Mouse (Mus musculus) bone marrow macrophage, adult 2 months (primary cell): Measurements from ENCODE around the gene Apol10b. TPM values are rescaled to one million over a fixed set of nuclear protein-coding genes. Genes with fewer than 3 reads are reported as not detected.
"Not testable (repeated sequence)": the region's sequence is repeated elsewhere in the genome, so short reads cannot be mapped to it uniquely, and the experiment has no call there.

Experiments used
- H3K27ac ChIP-seq: 2 replicates; pipeline ENCODE4 v1.5.1; 2012; ENCODE audit warnings: low read depth, low read length; ENCODE audit not compliant: insufficient read depth
- H3K4me1 ChIP-seq: 2 replicates; pipeline ENCODE4 v1.6.1; 2012; ENCODE audit warnings: low read length; ENCODE audit not compliant: control insufficient read depth, insufficient read depth
- H3K4me3 ChIP-seq: 2 replicates; pipeline ENCODE4 v1.5.1; 2012; ENCODE audit warnings: mild to moderate bottlenecking, low read length, moderate library complexity; ENCODE audit not compliant: insufficient read depth
- CTCF ChIP-seq: IDR thresholded peaks from 2 replicates; pipeline ENCODE4 v1.5.1; 2012; ENCODE audit warnings: low read depth, mild to moderate bottlenecking, low read length, moderate library complexity
- POLR2A ChIP-seq: IDR thresholded peaks from 2 replicates; pipeline ENCODE4 v1.6.1; 2012; ENCODE audit warnings: mild to moderate bottlenecking, low read depth, low read length, borderline replicate concordance
- polyA plus RNA-seq: library from polyadenylated mRNA; stranded (reverse); fragments of >200 nt; gene quantifications from 2 replicates; pipeline ENCODE4 v1.2.4, GENCODE M21; 2012; ENCODE audit not compliant: missing spikeins, insufficient read depth, insufficient read length

The Apol10b gene
- not detected in 2 replicates for polyA plus RNA-seq

- TF ChIP-seq CTCF = no peak
- TF ChIP-seq POLR2A = no peak
- Histone ChIP-seq H3K4me3 (no peak within 1 kb of the TSS), H3K27ac (no peak within 1 kb of the TSS), H3K4me1 (no peaks in the 10 kb centered on the region; the same call in 1 of the 2 replicates)
These were observed at the start of gene Apol10b for GRCm38 (mm10) chr15:77595961-77596360. Gene Apol10b, minus strand, starts transcription at chr15:77596125.

- H3K27ac ChIP-seq, H3K4me3 ChIP-seq, H3K4me1 ChIP-seq: not testable (repeated sequence)
These were observed 47.3 kb upstream of the Apol10b start, which contains the start of gene Apol11b for GRCm38 (mm10) chr15:77643176-77643575. Gene Apol11b, minus strand, starts transcription at chr15:77643286.

- H3K4me3 ChIP-seq, H3K4me1 ChIP-seq, H3K27ac ChIP-seq: not testable (repeated sequence)
These were observed 33.9 kb upstream of the Apol10b start for GRCm38 (mm10) chr15:77629822-77630221.

GRCm38 (mm10) chr15:77628647-77629046 is 32.7 kb upstream of the Apol10b start:
- H3K27ac ChIP-seq, H3K4me1 ChIP-seq, H3K4me3 ChIP-seq: not testable (repeated sequence)

GRCm38 (mm10) chr15:77626471-77626870 is 30.5 kb upstream of the Apol10b start:
- not testable (repeated sequence) for H3K27ac ChIP-seq, H3K4me1 ChIP-seq, H3K4me3 ChIP-seq

- TF ChIP-seq POLR2A (no peak), CTCF (no peak)
- no peak overlapping the region for H3K27ac ChIP-seq
These were observed 28.8 kb upstream of the Apol10b start for GRCm38 (mm10) chr15:77624710-77625109.

GRCm38 (mm10) chr15:77606069-77606468 is 10.1 kb upstream of the Apol10b start:
- TF ChIP-seq POLR2A (no peak), CTCF (no peak)
- H3K27ac ChIP-seq = no peak overlapping the region

More at GRCm38 (mm10) chr15:77624710-77625109, 28.8 kb upstream of the Apol10b start:
- H3K4me3 ChIP-seq = no peak overlapping the region
- peaks cover 7% of the 10 kb centered on the region for H3K4me1 ChIP-seq

GRCm38 (mm10) chr15:77598958-77599357 is 3.0 kb upstream of the Apol10b start, which contains the start of gene Gm36245:
Gene Gm36245, plus strand, starts transcription at chr15:77599258.
- TF ChIP-seq POLR2A (no peak), CTCF (no peak)
- Histone ChIP-seq H3K27ac (no peak within 1 kb of the TSS), H3K4me1 (no peaks in the 10 kb centered on the region; the same call in 1 of the 2 replicates), H3K4me3 (no peak within 1 kb of the TSS)

More at GRCm38 (mm10) chr15:77606069-77606468, 10.1 kb upstream of the Apol10b start:
- no peak overlapping the region for H3K4me3 ChIP-seq
- H3K4me1 ChIP-seq = no peaks in the 10 kb centered on the region

- no peak overlapping the region for H3K27ac ChIP-seq
- no peak overlapping the region for H3K4me3 ChIP-seq
- H3K4me1 ChIP-seq = no peaks in the 10 kb centered on the region; the same call in 1 of the 2 replicates
- TF ChIP-seq CTCF (no peak), POLR2A (no peak)
These were observed 2.5 kb upstream of the Apol10b start for GRCm38 (mm10) chr15:77598429-77598828.

GRCm38 (mm10) chr15:77593557-77593956 is 2.4 kb downstream of the Apol10b start:
- Histone ChIP-seq H3K4me3 (no peak overlapping the region), H3K27ac (no peak overlapping the region), H3K4me1 (no peaks in the 10 kb centered on the region; the same call in 1 of the 2 replicates)
- TF ChIP-seq CTCF (no peak), POLR2A (no peak)

- no peak overlapping the region for H3K27ac ChIP-seq
- H3K4me1 ChIP-seq = no peaks in the 10 kb centered on the region
- no peak for TF ChIP-seq POLR2A
- no peak for TF ChIP-seq CTCF
- H3K4me3 ChIP-seq = no peak overlapping the region
These were observed 5.0 kb downstream of the Apol10b start for GRCm38 (mm10) chr15:77590881-77591280.
